Mouse (Mus musculus): ENCODE measurements around the gene Prkce. TPM values are rescaled to one million over a fixed set of nuclear protein-coding genes. Genes with fewer than 3 reads are reported as not detected.

Gene Prkce
- total RNA-seq, 2 experiments from 2014 or later, result 416 to 425 TPM

DNA sequence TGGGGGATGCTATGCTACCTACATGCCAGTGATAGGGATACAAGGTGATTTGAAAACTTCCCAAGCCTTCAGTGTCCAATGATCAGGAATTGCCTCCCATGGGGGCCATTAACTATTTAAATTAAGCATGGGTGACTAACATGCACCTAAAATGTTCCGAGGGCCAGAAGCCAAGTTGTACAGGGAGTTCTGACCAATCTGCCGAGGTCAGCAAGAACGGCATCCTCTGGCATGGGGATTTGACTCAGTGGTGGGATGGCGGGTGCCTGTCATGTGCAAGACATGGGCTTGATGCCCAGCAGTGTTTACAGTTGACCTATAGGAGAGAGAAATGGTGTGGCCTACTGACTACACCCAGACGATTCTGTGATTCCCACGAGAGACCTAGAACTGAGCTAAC lies 482.7 kb downstream of the Prkce start:
- DNase-seq, result no peak

DNA sequence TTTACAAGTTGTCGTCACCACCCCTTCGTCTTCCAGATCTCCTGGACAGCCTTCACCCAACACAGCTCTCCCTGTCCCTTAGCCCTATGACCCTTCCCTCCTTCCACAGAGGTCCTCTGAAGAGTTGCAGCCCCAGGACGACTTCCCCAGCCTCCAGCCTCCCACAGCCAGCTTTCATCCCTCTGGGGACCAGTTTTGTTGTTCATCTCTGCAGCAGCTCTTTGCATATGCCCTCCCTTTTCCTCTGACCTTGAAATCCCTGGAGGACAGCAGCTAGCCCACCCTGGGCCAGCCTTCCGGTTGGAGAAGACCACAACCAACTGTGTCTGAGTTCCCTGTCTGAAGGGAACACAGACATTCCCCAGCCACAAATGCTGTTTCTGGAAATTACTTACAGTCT lies 483.5 kb downstream of the Prkce start:
- no peak for DNase-seq

DNA sequence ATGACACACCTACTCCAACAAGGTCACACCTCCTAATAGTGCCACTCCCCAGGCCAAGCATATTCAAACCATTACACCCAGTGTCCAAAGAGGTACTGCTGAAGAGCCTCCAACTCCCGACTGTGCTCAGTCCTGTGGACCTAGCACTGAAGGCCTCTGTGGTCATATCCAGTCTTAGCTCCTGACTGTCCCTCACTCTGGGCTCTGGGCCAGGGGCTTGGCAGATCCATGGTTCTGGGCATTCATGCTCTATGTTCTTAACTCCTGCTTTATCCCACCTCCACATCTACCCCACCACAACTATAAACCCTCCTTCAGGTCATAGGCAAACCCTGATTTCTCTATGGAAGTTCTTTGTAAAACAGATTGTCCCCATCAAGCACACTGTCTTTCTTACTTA lies 485.2 kb downstream of the Prkce start:
- DNase-seq, result no peak

DNA sequence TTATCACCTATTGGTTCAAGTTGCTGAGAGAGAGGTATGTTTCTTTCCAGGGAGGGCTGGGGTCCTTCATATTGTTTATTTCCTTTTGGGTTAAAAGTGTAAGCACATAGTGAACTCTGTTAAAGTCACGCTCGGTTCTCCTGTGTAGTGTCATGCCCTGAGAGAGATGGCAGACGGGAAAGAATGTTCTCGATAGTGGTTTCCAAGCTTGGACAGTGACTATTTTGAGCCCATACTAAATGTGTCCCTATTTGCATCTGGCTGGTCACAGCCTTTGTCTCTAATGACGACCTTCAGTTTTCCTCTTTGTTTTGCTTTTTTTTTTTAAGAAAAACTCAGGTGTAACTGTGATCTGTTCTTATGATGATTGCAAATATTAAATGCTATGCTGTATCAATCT lies 488.8 kb downstream of the Prkce start:
- DNase-seq, result no peak

DNA sequence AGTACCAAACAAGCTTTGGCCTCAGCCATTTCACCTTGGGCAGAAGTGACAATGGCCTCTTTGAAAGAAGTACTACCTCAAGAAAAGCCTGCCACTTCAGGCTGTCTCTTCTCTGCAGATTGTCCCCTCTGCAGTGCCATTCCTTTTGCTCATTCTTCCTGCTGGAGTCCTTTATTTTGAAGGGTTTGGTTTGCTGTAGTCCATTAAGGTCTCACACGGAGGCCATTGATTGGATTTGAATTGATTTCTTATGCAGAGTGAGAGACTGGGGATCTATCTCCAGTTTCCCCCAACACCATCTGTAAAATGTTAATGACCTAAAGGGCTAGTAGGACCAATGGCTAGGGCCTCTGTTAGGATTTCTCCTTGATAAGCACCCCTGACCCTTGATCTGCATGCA lies 494.7 kb downstream of the Prkce start:
- DNase-seq, result no peak

DNA sequence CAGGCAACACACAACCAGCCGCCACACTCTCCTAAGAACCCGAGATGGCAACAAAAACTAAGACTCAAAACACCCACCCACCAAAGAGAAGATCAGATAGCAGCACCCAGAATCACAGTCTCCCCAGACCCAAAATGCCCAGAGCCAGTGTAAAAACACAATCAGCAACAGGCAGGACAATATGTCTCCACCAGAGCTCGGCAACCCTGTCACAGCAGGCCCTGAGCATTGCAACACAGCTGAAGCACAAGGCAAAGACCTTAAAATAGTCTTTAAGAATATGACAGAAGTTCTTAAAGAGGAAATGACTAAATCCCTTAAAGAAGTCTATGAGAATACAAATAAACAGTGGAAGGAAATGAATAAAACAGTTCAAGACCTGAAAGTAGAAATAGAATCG lies 495.9 kb downstream of the Prkce start:
- no peak for DNase-seq

DNA sequence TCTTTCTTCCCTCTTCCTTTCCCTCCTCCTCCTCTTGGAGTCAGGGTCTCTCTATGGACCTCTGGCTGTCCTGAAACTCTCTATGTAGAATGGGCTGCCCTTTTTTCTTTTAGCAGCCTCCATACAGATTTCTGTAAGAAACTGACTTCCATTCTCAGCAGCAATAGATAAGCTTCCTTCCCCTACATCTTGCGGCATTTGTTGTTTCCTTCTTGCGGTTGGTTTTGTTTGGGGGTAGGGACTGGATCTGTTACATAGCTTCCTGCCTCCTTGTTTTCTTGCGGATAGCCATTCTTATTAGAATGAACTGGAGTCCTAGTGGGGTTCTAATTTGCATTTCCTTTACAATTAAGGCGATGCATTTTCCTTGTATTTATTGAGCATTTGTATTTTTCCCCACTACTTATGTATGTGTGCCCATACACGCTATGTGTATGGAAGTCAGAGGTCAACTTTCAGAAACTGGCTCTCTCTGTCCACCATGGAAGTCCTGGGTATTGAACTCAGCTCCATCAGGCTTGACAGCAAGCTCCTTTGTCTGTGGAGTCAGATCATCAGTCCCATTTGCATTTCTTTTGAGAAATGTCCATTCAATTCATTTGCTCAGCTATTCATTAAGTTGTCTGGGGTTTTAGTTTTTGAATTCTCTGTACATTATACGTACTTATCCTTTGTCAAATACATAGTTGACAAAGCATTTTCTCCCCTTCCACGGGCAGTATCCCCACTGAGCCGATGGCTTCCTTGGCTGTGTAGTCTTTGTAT lies 500.4 kb downstream of the Prkce start:
- no peak for DNase-seq

DNA sequence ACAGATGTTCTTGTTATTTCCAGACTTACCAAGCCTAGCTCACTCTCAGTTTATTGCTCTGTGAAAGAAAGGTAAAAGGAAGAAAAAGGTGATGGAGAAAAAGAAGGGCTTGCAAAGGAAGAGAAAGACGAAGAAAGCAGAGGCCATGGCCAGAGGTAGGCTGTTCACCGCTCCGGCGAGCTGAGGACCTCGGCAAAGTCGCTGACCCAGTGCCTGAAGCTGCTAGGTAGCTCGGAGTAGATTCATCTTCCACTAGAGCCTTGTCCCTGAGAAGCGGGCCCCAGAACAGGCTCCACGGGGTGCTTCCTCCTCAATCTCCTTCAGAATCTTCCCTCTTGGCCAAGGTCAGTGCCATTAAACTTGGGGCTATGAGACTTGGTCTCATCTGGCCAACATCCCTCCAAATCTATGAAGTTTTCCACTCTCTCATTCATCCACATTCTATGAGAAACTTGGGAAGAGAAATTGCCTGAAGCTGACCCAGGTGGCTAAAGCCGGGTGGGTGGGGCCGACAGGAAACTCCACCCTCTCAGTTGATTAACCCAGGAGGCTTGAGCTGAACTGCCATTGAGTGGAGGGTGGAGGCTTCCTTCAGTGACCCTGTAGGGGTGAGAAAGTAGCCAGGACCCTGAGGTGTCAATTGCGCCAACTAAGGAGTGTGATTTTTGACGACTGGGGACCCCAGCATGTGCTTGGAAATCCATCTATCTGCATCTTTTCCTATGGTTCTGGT lies 502.2 kb downstream of the Prkce start:
- no peak for DNase-seq

DNA sequence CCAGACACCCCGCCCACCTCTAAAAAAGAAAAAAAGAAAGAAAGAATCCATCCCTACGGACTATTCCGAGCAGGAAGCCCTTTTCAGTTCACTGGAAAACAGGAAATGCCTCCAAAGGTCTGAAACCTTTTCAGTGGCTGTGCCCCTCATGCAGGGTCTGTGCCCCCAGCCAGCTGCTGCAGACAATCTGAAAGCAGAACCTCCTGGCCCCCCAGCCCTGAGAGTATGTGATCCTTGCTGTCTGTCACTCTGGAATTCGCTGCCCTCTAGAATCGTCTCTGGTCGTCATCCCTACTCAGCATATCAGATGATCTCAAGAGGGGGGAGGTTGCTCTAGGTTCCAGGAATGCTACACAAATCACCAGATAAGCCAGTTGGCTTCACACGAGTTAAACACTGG lies 503.1 kb downstream of the Prkce start:
- DNase-seq, result no peak

DNA sequence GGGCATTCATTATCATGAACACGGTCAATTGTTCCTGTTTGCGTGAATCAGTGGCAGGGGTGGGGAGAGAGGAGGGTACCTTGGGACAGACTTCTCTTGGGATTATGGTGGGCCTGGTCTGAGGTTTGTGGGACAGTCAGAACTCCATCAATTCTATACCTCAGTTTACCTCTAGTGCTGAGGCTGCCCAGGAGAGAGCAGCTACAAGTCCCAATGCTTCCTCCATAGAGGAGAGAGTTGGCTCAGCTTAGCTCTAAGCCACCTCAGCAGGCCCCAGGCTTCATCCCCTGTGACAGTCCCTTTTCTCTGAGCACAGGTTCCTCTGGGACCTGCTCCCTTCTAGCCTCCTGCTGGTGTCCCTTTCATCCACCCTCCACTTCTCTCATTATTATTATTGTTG lies 507.4 kb downstream of the Prkce start:
- DNase-seq, result no peak

DNA sequence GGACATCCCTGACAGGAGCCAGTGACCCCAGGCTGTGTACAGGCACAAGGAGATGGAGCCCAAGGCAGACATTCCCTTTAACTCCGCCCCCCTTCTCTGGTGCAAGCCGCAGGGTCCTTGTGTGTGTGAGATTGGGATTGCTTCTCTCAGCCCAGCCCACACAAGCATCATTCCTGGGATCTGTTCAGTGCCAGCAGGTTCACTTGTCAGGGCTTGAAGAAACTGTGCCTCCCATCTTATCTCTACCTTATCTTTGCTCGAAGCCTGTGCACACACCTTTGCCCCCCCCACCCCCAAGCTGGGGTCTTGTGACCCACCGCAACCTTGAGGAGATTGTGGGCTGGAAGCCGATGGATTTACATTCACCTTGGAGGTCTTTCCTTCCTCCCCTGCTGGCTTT lies 508.8 kb downstream of the Prkce start:
- DNase-seq, result no peak

DNA sequence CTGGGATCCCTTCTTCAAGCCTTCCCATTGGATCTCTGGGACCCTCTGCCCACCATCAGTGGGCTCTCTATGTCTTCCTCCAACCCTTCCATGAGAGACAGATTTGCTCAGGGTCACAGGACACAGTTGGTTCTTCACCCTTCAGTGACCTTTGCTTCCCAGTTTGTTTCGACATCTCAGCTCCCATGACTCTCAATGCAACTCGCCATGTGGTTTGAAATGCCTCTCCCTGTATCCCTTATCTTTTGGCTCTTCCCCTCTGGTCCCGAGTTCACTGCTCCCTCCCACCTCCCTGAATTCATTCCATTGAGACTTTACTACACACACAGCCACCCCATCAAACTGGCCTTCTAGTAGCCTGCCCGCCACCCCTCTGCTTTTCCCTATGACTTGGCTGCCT lies 509.3 kb downstream of the Prkce start:
- no peak for DNase-seq

DNA sequence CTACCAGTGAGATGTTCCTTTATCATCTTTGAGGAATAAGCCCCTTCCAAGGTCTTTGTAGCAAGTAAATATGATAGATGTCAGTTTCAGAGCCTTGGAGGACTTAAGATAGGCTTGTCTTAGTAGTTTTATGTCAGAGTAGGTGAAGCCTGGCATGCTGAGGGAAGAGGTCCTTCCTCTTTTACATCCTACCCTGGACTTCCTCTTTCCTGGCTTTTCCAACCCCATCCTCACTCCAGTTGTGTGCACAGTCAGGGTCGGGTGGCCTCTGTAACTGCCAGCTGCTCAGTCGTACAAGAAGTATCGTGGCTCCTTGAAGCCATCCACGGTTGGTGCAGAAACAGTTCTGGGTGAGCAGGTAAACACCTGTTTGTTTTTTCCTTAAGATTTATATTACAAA lies 517.7 kb downstream of the Prkce start:
- no peak for DNase-seq

DNA sequence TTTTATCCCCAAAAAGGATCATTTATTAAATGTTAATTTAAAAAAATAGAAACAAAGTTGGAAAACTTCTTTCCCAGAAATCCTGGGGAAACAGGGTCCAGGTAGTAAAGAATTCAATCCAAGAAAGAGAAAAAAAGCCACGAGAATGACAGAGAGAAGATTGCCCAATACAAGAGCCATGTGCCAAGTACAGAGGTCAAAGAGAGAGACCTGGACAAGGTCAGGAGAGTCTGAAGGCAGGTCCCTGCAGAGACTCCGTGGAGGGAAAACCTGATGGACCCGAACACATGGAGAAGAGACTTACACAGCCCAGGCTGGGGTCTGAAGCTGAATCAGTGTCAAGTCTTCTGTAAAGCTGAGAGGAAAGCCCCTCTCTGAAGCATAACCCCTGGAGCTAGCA lies 519.4 kb downstream of the Prkce start:
- DNase-seq, result no peak

DNA sequence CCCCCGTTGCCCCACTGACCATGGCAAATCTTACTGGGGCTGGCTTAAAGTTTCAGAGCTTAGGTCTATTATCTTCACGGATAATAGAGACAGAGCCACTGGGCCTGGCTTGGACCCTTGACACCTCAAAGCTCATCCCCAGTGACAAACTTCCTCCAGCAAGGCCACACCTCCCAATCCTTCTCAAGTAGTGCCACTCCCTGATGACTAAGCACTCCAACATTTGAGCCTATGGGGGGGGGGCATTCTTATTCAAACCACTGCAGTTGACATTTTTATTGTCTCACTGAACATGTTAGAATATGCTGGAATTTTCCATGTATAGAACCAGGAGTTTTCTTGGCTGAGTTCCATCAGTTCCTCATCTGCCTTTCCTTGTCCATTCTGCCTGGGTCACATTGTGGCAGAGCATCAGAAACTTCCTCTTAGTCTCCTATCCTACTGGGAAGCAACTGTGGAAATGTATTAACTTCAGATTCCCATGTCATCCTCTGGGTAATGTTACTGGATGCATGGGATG lies 523.3 kb downstream of the Prkce start:
- no peak for DNase-seq

DNA sequence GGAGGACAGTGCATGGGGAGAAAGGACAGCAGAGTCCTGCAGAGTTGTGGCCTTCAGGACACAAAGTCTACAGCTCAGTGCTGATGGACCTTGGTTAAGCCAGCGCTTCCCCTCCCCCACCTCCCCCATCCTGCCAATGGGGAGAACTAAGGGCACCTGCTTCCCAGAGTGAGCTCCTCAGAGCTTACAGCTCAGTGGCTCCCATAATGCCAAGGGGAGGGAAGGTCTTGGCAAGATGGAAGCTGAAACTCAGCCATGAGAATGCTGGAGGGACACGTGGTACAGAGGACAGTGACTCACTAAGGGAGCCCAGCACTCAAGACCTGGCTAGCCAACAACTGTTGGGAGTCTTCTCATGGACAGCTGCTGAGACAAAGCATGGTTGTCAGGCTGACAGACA lies 530.2 kb downstream of the Prkce start:
- DNase-seq, result no peak

DNA sequence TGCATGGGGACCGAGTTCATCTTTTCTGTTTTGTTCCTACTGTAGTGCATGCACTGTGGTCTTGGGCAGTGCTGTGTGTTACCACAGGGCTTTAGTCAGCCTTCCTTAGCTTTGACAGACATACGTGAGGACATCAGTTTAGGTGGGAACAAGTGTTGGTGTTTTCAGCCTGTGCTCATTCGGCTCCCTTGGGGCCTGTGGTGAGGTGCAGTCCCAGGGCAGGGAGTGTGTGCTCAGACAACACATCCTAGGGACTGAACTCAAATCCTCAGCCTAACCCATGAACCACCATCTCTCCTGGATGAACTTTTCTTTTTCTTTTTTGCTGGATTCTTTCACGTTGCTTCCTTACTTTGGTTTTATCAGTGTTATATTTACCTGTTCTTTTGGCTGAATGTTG lies 535.8 kb downstream of the Prkce start:
- no peak for DNase-seq

DNA sequence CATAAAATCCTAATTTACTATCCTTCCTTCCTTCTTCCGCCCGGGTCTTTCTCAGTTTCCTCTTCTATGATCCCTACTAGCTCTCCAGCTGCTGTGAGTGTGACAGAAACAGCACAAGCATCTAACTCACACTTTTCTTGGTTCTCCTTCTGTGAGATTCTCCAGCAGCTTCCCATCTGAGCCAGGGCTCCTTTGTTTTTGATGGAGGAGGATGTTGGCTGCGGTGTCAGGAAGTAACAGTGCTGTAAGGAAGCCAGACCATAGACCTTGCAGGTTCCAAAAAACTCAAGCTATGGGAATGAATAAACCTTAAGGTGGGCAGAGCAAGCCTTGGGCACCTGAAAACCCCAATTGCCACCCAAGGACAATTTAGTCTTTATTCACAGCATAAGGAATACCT lies 537.7 kb downstream of the Prkce start:
- DNase-seq, result no peak

DNA sequence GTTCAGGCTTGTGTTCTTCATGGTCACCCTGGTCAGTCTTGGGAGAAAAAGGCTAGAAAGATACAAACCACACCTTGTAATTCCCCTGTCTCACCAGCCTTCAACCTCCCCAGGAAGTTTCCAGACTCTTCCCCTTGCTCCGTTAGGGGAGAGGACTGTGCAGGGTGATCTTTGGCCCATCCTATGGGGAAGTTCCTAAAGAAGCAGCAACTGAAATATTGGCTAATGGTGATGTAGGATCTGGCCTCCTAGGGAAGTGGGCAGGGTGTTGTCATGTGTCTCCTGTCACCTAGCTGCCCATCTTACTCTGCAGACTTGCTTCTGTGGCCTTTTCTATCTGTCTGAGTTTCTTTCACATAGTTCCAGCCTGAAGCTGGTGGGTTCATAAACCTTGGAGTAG lies 538.9 kb downstream of the Prkce start:
- DNase-seq, result no peak

Other genes with a start within 250 kb of the Prkce start
- gene Srbd1, start 22.6 kb upstream of the Prkce start, total RNA-seq (2021), result 10 to 100 TPM; 16.2 to 16.6 TPM

Data from layer of hippocampus, postnatal 36 days (tissue).